Mouse (Mus musculus): ENCODE data around the gene Klrb1b. TPM values are rescaled to one million over a fixed set of nuclear protein-coding genes. Genes with fewer than 3 reads are reported as not detected.
"Not testable (repeated sequence)": the region's sequence is repeated elsewhere in the genome, so short reads cannot be mapped to it uniquely, and the experiment has no call there.

Klrb1b gene
- polyA plus RNA-seq, 1 experiment from 2014 or later: not detected

- DNase-seq (ENCODE audit: low spot score) (no peak), ATAC-seq (replicated peaks; ENCODE audit: low FRiP score) (no peak)
- WGBS: 83% methylated on average over 5 of the region's 5 CpGs
These were observed 17.6 kb downstream of the Klrb1b start for GRCm38 (mm10) chr6:128808532-128808931.

GRCm38 (mm10) chr6:128807021-128807420, 19.1 kb downstream of the Klrb1b start:
- DNase-seq (ENCODE audit: low spot score): no peak
- Histone ChIP-seq H3K36me3 (ENCODE audit: control insufficient read depth, insufficient read depth, low read length) (no peaks in the 10 kb centered on the region), H3K27me3 (replicated peaks; ENCODE audit: control insufficient read depth, insufficient read depth, low read length) (no peaks in the 10 kb centered on the region), H3K4me1 (replicated peaks; ENCODE audit: control insufficient read depth, insufficient read depth, low read length) (no peaks in the 10 kb centered on the region), H3K9me3 (ENCODE audit: control insufficient read depth, low read length) (no peaks in the 10 kb centered on the region), H3K27ac (ENCODE audit: low read depth, low read length) (no peak overlapping the region), H3K9ac (ENCODE audit: low read depth, low read length) (no peak overlapping the region), H3K4me2 (no peak overlapping the region), H3K4me3 (ENCODE audit: low read depth, low read length) (no peak overlapping the region)
- WGBS: 65% methylated on average over 3 of the region's 3 CpGs
- ATAC-seq (replicated peaks; ENCODE audit: low FRiP score): no peak

More at GRCm38 (mm10) chr6:128808532-128808931, 17.6 kb downstream of the Klrb1b start:
- Histone ChIP-seq H3K36me3 (ENCODE audit: control insufficient read depth, insufficient read depth, low read length) (no peaks in the 10 kb centered on the region), H3K9ac (ENCODE audit: low read depth, low read length) (no peak overlapping the region), H3K4me1 (replicated peaks; ENCODE audit: control insufficient read depth, insufficient read depth, low read length) (no peaks in the 10 kb centered on the region), H3K4me2 (no peak overlapping the region), H3K27me3 (replicated peaks; ENCODE audit: control insufficient read depth, insufficient read depth, low read length) (no peaks in the 10 kb centered on the region), H3K9me3 (ENCODE audit: control insufficient read depth, low read length) (no peaks in the 10 kb centered on the region), H3K4me3 (ENCODE audit: low read depth, low read length) (no peak overlapping the region), H3K27ac (ENCODE audit: low read depth, low read length) (no peak overlapping the region)

DNA sequence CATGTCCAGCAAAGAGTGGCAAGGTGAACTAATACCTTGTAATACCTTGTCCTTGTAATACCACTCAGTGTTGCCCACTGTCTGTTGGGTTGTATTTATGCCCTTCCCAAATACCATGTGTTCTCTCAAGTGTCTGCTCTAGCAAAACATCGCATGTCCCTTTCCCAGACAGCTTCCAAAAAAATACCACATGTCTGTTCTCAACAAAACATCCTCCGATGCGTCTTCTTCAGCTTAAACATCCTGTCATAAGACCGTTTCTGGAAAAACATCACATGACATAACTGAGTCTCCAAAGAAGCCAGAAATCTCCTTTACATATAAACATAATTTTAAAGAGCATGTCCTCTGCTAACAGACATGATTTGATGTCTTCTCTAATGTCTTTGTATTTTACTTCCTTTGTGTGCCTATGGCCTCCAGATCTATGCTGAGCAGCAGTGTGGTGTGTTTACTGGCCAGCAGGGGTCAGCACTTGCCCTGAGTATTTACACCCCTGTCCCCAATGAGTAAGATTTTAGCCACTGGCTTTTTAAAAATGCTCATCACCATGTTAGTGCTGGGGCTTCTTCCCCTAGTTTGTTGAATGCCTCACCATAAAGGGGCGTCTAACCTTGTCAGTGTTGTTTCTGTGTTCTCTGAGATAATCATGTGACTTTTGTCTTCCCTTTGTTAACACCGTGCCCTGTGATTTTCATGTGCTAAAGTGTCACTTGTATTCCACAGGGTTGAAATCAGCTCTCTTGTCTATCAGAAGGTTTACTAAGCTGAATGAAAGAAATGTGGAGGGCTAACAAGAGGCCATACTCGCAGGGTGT, 21.1 kb downstream of the Klrb1b start:
- H3K9me3 ChIP-seq (ENCODE audit: control insufficient read depth, low read length); H3K36me3 ChIP-seq (ENCODE audit: control insufficient read depth, insufficient read depth, low read length); H3K27ac ChIP-seq (ENCODE audit: low read depth, low read length); H3K4me3 ChIP-seq (ENCODE audit: low read depth, low read length); H3K9ac ChIP-seq (ENCODE audit: low read depth, low read length); H3K4me2 ChIP-seq; H3K27me3 ChIP-seq (replicated peaks; ENCODE audit: control insufficient read depth, insufficient read depth, low read length); H3K4me1 ChIP-seq (replicated peaks; ENCODE audit: control insufficient read depth, insufficient read depth, low read length); DNase-seq (ENCODE audit: low spot score): not testable (repeated sequence)
- ATAC-seq (replicated peaks; ENCODE audit: low FRiP score): 0 out of 2 replicates have a peak, but pooled peaks have one; percentile 16
- WGBS: 66% methylated on average over 7 of the region's 7 CpGs

DNA sequence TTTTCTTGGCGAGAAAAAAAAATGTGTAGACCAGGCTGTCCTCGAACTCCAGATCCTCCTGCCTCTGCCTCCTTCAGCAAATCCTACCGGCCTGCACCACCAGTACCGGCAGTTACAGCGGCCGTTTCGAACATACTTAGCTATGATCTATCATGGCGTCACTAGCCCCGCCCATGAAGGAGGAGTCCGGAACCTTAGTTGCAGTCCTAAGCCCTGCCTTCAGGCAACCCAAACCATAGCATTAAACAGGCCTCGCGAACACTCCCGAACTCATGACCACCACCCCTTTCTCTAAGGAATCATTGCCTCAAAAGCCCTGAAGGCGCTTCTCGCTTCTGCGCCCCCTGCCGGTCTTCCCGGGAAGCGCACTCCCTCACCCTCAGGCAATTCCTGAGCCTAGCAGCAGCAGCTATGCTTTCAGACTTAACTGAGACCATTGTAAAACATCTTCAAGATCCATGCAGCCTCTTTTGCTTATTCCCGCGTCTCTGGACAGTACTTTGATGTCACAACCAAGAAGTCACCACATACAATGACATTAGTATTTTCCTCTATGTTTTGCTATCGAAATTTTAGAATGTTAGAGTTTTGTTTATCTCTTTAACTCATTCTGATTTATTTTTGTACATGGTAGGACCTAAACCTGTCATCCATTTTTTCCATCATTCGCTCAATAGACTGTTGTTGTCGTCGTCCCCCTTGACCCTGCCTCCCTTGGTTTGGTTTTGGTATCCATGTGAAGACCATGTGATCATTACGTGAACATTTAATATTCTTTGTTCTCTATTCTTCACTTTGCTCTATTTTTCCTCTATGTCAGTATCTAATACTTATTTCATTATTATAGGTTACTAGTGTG, 22.9 kb downstream of the Klrb1b start:
- DNase-seq (ENCODE audit: low spot score): peak; percentile 100
- Histone ChIP-seq H3K27me3 (replicated peaks; ENCODE audit: control insufficient read depth, insufficient read depth, low read length) (no peaks in the 10 kb centered on the region), H3K9ac (ENCODE audit: low read depth, low read length) (no peak overlapping the region), H3K4me1 (replicated peaks; ENCODE audit: control insufficient read depth, insufficient read depth, low read length) (peaks cover 4% of the 10 kb centered on the region), H3K9me3 (ENCODE audit: control insufficient read depth, low read length) (no peaks in the 10 kb centered on the region), H3K27ac (ENCODE audit: low read depth, low read length) (no peak overlapping the region), H3K4me2 (peak overlapping the region; percentile 69), H3K36me3 (ENCODE audit: control insufficient read depth, insufficient read depth, low read length) (no peaks in the 10 kb centered on the region), H3K4me3 (ENCODE audit: low read depth, low read length) (peak overlapping the region; percentile 47)
- ATAC-seq (replicated peaks; ENCODE audit: low FRiP score): peak; percentile 87
- 7% methylated on average over 26 of the region's 26 CpGs for WGBS

- Histone ChIP-seq H3K9ac (ENCODE audit: low read depth, low read length) (peak overlapping the region; percentile 51), H3K4me1 (replicated peaks; ENCODE audit: control insufficient read depth, insufficient read depth, low read length) (peaks cover 9% of the 10 kb centered on the region), H3K9me3 (ENCODE audit: control insufficient read depth, low read length) (no peaks in the 10 kb centered on the region), H3K4me3 (ENCODE audit: low read depth, low read length) (peak overlapping the region; percentile 47), H3K36me3 (ENCODE audit: control insufficient read depth, insufficient read depth, low read length) (no peaks in the 10 kb centered on the region), H3K4me2 (peak overlapping the region; percentile 69), H3K27ac (ENCODE audit: low read depth, low read length) (no peak overlapping the region), H3K27me3 (replicated peaks; ENCODE audit: control insufficient read depth, insufficient read depth, low read length) (no peaks in the 10 kb centered on the region)
- WGBS: 22% methylated on average over 10 of the region's 10 CpGs
- peak; percentile 24 for ATAC-seq (replicated peaks; ENCODE audit: low FRiP score)
- no peak for DNase-seq (ENCODE audit: low spot score)
These were observed 23.6 kb downstream of the Klrb1b start for GRCm38 (mm10) chr6:128802557-128802956.

- not testable (repeated sequence) for H3K27ac ChIP-seq (ENCODE audit: low read depth, low read length); H3K27me3 ChIP-seq (replicated peaks; ENCODE audit: control insufficient read depth, insufficient read depth, low read length); H3K36me3 ChIP-seq (ENCODE audit: control insufficient read depth, insufficient read depth, low read length); ATAC-seq (replicated peaks; ENCODE audit: low FRiP score); H3K9ac ChIP-seq (ENCODE audit: low read depth, low read length); DNase-seq (ENCODE audit: low spot score); H3K4me3 ChIP-seq (ENCODE audit: low read depth, low read length); H3K9me3 ChIP-seq (ENCODE audit: control insufficient read depth, low read length); H3K4me2 ChIP-seq
- 90% methylated on average over 5 of the region's 5 CpGs for WGBS
- H3K4me1 ChIP-seq (replicated peaks; ENCODE audit: control insufficient read depth, insufficient read depth, low read length): peaks cover 13% of the 10 kb centered on the region
These were observed 25.4 kb downstream of the Klrb1b start for GRCm38 (mm10) chr6:128800696-128801095.

DNA sequence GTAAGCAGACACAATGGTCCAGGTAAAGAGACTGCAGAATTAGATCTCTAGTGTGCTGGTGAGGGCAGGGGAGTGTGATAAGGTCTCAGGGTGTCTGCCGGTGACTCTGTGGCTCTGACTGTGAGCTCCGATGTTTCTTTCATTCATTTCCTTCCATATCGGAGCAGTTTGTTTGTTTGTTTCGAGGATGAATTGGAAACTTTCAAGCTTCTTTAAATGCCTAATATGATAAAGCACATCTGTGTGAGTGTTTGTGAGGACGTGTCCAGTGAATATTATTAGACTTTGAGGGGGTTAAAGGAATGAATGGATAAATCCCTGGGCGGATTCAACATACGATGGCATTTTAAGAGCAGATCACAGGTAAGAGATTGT, 26.2 kb downstream of the Klrb1b start:
- Histone ChIP-seq H3K36me3 (ENCODE audit: control insufficient read depth, insufficient read depth, low read length) (no peaks in the 10 kb centered on the region), H3K9ac (ENCODE audit: low read depth, low read length) (peak overlapping the region; percentile 57; the same call in 1 of the 2 replicates), H3K27ac (ENCODE audit: low read depth, low read length) (no peak overlapping the region), H3K9me3 (ENCODE audit: control insufficient read depth, low read length) (no peaks in the 10 kb centered on the region), H3K4me1 (replicated peaks; ENCODE audit: control insufficient read depth, insufficient read depth, low read length) (peaks cover 13% of the 10 kb centered on the region), H3K27me3 (replicated peaks; ENCODE audit: control insufficient read depth, insufficient read depth, low read length) (no peaks in the 10 kb centered on the region), H3K4me3 (ENCODE audit: low read depth, low read length) (peak overlapping the region; percentile 66), H3K4me2 (peak overlapping the region; percentile 69)
- 27% methylated on average over 7 of the region's 7 CpGs for WGBS
- ATAC-seq (replicated peaks; ENCODE audit: low FRiP score): no peak
- DNase-seq (ENCODE audit: low spot score): no peak

DNA sequence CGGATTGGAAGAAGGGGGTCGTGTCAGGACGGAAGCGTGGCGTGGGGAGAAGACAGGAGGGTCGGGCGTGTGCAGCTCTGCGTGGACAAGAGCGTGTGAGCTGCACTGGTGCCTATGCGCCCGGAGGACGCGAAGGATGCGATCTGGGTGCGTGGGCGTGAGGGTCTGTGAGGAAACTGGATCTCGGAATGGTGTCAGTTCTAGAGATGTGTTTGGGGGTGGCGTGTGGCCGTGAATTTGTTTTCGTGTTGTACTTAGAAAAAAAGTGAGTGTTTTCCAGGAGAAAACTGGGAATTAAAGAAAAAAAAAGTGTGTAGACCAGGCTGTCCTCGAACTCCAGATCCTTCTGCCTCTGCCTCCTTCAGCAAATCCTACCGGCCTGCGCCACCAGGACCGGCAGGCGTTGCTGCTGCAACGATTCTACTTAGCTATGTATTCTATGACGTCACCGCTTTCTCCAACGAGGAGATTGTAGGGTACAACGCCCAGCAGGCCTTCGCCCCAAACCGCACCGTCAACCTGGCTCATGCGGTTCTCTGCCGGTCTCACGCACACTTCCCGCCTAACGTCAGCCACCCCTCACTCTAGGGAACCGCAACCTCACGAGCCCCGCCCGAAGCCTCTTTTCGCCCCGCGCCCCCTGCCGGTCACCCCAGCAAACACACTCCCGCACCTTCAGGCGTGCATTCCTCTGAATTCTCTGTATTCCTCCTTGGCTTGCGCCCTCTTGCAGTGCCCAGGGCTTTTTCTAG, 26.8 kb downstream of the Klrb1b start:
- H3K9me3 ChIP-seq (ENCODE audit: control insufficient read depth, low read length); H3K36me3 ChIP-seq (ENCODE audit: control insufficient read depth, insufficient read depth, low read length); H3K27me3 ChIP-seq (replicated peaks; ENCODE audit: control insufficient read depth, insufficient read depth, low read length): not testable (repeated sequence)
- Histone ChIP-seq H3K27ac (ENCODE audit: low read depth, low read length) (peak overlapping the region; percentile 52), H3K4me3 (ENCODE audit: low read depth, low read length) (peak overlapping the region; percentile 66), H3K4me2 (peak overlapping the region; percentile 81), H3K4me1 (replicated peaks; ENCODE audit: control insufficient read depth, insufficient read depth, low read length) (peaks cover 13% of the 10 kb centered on the region), H3K9ac (ENCODE audit: low read depth, low read length) (peak overlapping the region; percentile 68)
- WGBS: under 1% methylated on average over 49 of the region's 49 CpGs
- peak; percentile 70 for ATAC-seq (replicated peaks; ENCODE audit: low FRiP score)
- DNase-seq (ENCODE audit: low spot score): peak; percentile 94

Measured in liver, embryonic 11.5 days (tissue).